Mouse (Mus musculus): ENCODE data around the gene Hist2h2aa2. TPM values are rescaled to one million over a fixed set of nuclear protein-coding genes. Genes with fewer than 3 reads are reported as not detected.
A peak's percentile ranks its signal among the peaks of the same experiment; 100 is the strongest.

Hist2h2aa2 gene
- polyA plus RNA-seq, 2 experiments from 2014 or later: 32.4 to 55.4 TPM

- ATAC-seq: no peak
Measured at GRCm38 (mm10) chr3:96196437-96197128, 43.5 kb downstream of the Hist2h2aa2 start.

- no peak for ATAC-seq
Measured at GRCm38 (mm10) chr3:96195616-96196313, 44.3 kb downstream of the Hist2h2aa2 start.

GRCm38 (mm10) chr3:96194966-96195365 is 45.1 kb downstream of the Hist2h2aa2 start:
- ATAC-seq: peak; percentile 15

GRCm38 (mm10) chr3:96192977-96193376 is 47.1 kb downstream of the Hist2h2aa2 start:
- no peak for ATAC-seq

Other genes with a start within 250 kb of the Hist2h2aa2 start
- 10 to 100 TPM in 1 of 2 experiments, 1 to 10 TPM in 1; 9.8 to 10.1 TPM for gene Plekho1, start 244.3 kb downstream of the Hist2h2aa2 start, polyA plus RNA-seq (2017; shearing (Covaris generic))
- 10 to 100 TPM; 22.2 to 24.3 TPM for gene Vps45, start 181.8 kb downstream of the Hist2h2aa2 start, polyA plus RNA-seq (2017; shearing (Covaris generic))
- 10 to 100 TPM in 1 of 2 experiments, 1 to 10 TPM in 1; 9.1 to 13.3 TPM for gene Otud7b, start 135.7 kb downstream of the Hist2h2aa2 start, polyA plus RNA-seq (2017; shearing (Covaris generic))
- gene Mtmr11, start 78.3 kb downstream of the Hist2h2aa2 start, polyA plus RNA-seq (2017; shearing (Covaris generic)): 1 to 10 TPM; 2.3 to 2.4 TPM
- gene Sf3b4, start 67.9 kb downstream of the Hist2h2aa2 start, polyA plus RNA-seq (2017; shearing (Covaris generic)): 10 to 100 TPM; 53.4 to 58.5 TPM
- gene Sv2a, start 59.1 kb downstream of the Hist2h2aa2 start, polyA plus RNA-seq (2017; shearing (Covaris generic)): 1 to 10 TPM in 1 of 2 experiments, under 1 TPM in 1; 0.80 to 2.0 TPM
- gene Bola1, start 20.6 kb downstream of the Hist2h2aa2 start, polyA plus RNA-seq (2017; shearing (Covaris generic)): 10 to 100 TPM; 30.5 to 33.8 TPM
- not detected for gene Hist2h2ab, start 20.4 kb downstream of the Hist2h2aa2 start, polyA plus RNA-seq (2017; shearing (Covaris generic))
- gene Hist2h2ac, start 19.4 kb downstream of the Hist2h2aa2 start, polyA plus RNA-seq (2017; shearing (Covaris generic)): 1 to 10 TPM; 5.5 to 5.8 TPM
- gene Hist2h2be, start 19.2 kb downstream of the Hist2h2aa2 start, polyA plus RNA-seq (2017; shearing (Covaris generic)): 1 to 10 TPM; 1.6 to 2.6 TPM
- not detected for gene Hist2h3c2, start 1.1 kb downstream of the Hist2h2aa2 start, polyA plus RNA-seq (2017; shearing (Covaris generic))
- gene Hist2h2aa1, start 5.2 kb upstream of the Hist2h2aa2 start, polyA plus RNA-seq (2017; shearing (Covaris generic)): 10 to 100 TPM in 1 of 2 experiments, not detected in 1; 21.7 TPM
- not detected for gene Hist2h3c1, start 6.4 kb upstream of the Hist2h2aa2 start, polyA plus RNA-seq (2017; shearing (Covaris generic))
- gene Hist2h4, start 23.0 kb upstream of the Hist2h2aa2 start, polyA plus RNA-seq (2017; shearing (Covaris generic)): 1 to 10 TPM; 7.0 to 7.1 TPM
- gene Hist2h3b, start 28.4 kb upstream of the Hist2h2aa2 start, polyA plus RNA-seq (2017; shearing (Covaris generic)): 1 to 10 TPM; 7.4 to 9.9 TPM
- 1 to 10 TPM; 6.3 to 8.4 TPM for gene Hist2h2bb, start 29.5 kb upstream of the Hist2h2aa2 start, polyA plus RNA-seq (2017; shearing (Covaris generic))
- gene Fcgr1, start 53.7 kb upstream of the Hist2h2aa2 start, polyA plus RNA-seq (2017; shearing (Covaris generic)): under 1 TPM in 1 of 2 experiments, not detected in 1; 0.46 TPM
- not detected for gene BC107364, start 212.0 kb upstream of the Hist2h2aa2 start, polyA plus RNA-seq (2017; shearing (Covaris generic))

All from CD4-positive, CD25-positive, alpha-beta regulatory T cell, adult 4 months (primary cell).